Mouse (Mus musculus): Measurements from ENCODE around the gene Hid1.

DNA sequence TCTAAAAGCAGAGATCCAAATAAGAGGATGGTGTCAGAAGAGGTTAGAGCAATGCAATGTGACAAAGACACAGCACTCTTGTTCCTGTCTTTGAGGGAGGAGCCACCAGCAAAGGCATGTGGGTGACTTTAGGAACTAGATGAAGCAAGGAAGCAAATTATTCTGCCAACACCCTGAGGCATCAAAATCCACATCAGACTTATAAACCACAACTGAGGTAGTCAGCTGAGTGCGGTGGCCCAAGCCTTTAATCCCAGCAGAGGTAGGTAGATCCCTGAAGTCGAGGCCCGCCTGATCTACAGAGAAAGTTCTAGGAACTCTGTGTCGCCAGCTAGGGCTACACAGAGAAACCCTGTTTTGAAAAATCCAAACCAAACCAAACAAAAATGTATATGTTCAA, 9.7 kb upstream of the Hid1 start:
- TF ChIP-seq FLI1 (IDR thresholded peaks at IDR 0.05; ENCODE audit: low read length), result no peak
- no peak for TF ChIP-seq GATA1 (IDR thresholded peaks at IDR 0.05; ENCODE audit: borderline replicate concordance, low read length)

All from megakaryocyte, embryonic 14.5 days (primary cell).